Mouse (Mus musculus) kidney, embryonic 14.5 days (tissue): Measurements from ENCODE around the gene Olfr967. TPM values are rescaled to one million over a fixed set of nuclear protein-coding genes. Genes with fewer than 3 reads are reported as not detected.
A peak's percentile ranks its signal among the peaks of the same experiment; 100 is the strongest.
"Not testable (repeated sequence)": the region's sequence is repeated elsewhere in the genome, so short reads cannot be mapped to it uniquely, and the experiment has no call there.

Experiments
- ATAC-seq: fragments of 200-750 bp; cut with Nextera tagmentation; 2 replicates; pipeline ENCODE4 v1.8.0; 2017; ENCODE audit warnings: moderate number of reproducible peaks, mild to moderate bottlenecking, moderate TSS enrichment, moderate library complexity; ENCODE audit not compliant: low FRiP score, low TSS enrichment
- H3K27ac ChIP-seq: fragments of 300-500 bp; sonication (generic); 2 replicates; pipeline ENCODE4 v1.5.1; 2014; ENCODE audit warnings: low read depth, mild to moderate bottlenecking, low read length, moderate library complexity, mixed read lengths
- H3K27me3 ChIP-seq: fragments of 300-500 bp; sonication (generic); 2 replicates; pipeline ENCODE4 v1.6.1; 2014; ENCODE audit warnings: mild to moderate bottlenecking, low read length; ENCODE audit not compliant: control insufficient read depth, insufficient read depth
- H3K36me3 ChIP-seq: fragments of 300-500 bp; sonication (generic); 2 replicates; pipeline ENCODE4 v1.6.1; 2014; ENCODE audit warnings: low read length, mixed read lengths; ENCODE audit not compliant: control insufficient read depth, insufficient read depth
- H3K4me1 ChIP-seq: fragments of 300-500 bp; sonication (generic); 2 replicates; pipeline ENCODE4 v1.6.1; 2014; ENCODE audit warnings: low read length, mixed read lengths; ENCODE audit not compliant: control insufficient read depth, insufficient read depth
- H3K4me2 ChIP-seq: fragments of 300-500 bp; sonication (generic); replicated peaks from 2 replicates; pipeline ENCODE4 v1.6.1; 2014; ENCODE audit warnings: low read depth, mild to moderate bottlenecking, low read length
- H3K4me3 ChIP-seq: fragments of 300-500 bp; sonication (generic); 2 replicates; pipeline ENCODE4 v1.5.1; 2014; ENCODE audit warnings: mild to moderate bottlenecking, low read length
- H3K9ac ChIP-seq: fragments of 300-500 bp; sonication (generic); 2 replicates; pipeline ENCODE4 v1.6.1; 2014; ENCODE audit warnings: low read depth, mild to moderate bottlenecking, low read length, moderate library complexity
- H3K9me3 ChIP-seq: fragments of 300-500 bp; sonication (generic); 2 replicates; pipeline ENCODE4 v1.6.1; 2016; ENCODE audit warnings: low read length; ENCODE audit not compliant: control insufficient read depth
- WGBS: fragments of 180-500 bp; shearing (Covaris S2); extraction: QIAGEN DNeasy Blood & Tissue Kit; methylation state at CpG from one replicate; pipeline ENCODE4 v1.1.7; 2014; 5-methylcytosine and 5-hydroxymethylcytosine counted together
- polyA plus RNA-seq: library from polyadenylated mRNA; unstranded; fragments of >200 nt; fragmentation: Nextera tagmentation; extraction: Ambion mirVana; gene quantifications from 2 replicates; pipeline ENCODE4 v1.2.1, GENCODE M21; 2014

Gene Olfr967
- polyA plus RNA-seq: not detected in 2 replicates

DNA sequence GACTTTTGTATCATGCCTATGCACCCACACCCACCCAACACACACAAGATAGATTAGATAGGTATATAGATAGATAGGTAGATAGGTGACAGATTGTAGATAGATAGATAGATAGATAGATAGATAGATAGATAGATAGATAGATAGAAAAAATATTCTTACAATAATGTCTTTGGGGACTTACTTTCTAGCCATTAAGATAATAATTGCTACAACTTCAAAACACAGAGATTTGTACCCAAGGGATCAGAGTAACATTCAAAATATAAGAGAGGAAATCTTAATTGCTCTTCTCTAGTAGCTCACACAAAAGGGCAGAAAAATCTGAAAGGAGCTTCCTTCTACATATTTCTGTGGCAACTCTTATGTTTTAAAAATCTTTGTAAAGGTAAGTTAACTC is at the start of gene Olfr967:
Gene Olfr967 (plus strand): TSS at position 301 of the 400 bp plus-strand sequence.
- Histone ChIP-seq H3K9ac (no peak within 1 kb of the TSS), H3K4me1 (no peaks in the 10 kb centered on the region)

DNA sequence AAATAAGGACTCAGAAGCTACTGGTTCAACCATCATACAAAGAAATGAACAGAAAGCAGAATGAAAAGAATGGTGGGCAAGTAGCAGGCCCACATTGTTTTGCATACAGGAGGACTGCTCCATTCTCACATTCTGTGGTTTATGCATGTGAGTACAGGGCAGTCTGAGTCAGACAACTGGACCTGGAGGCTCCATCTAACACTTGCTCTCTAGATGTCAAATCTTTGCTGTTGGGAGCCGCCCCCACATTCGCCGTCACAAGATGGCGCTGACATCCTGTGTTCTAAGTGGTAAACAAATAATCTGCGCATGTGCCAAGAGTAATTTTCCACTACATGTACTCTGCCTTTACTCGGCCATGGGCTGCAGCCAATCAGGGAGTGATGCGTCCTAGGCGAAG is 44.9 kb upstream of the Olfr967 start:
- WGBS: 87% methylated on average over 6 of the region's 8 CpGs
- ATAC-seq, H3K36me3 ChIP-seq, H3K27me3 ChIP-seq, H3K9ac ChIP-seq, H3K4me3 ChIP-seq, H3K4me1 ChIP-seq, H3K9me3 ChIP-seq, H3K4me2 ChIP-seq, H3K27ac ChIP-seq: not testable (repeated sequence)

More for the DNA sequence above, at the start of gene Olfr967:
- Histone ChIP-seq H3K4me3 (no peak within 1 kb of the TSS), H3K4me2 (no peak within 1 kb of the TSS), H3K27me3 (no peaks in the 10 kb centered on the region), H3K9me3 (no peaks in the 10 kb centered on the region), H3K36me3 (no peaks in the 10 kb centered on the region), H3K27ac (no peak within 1 kb of the TSS)
- no peak for ATAC-seq

DNA sequence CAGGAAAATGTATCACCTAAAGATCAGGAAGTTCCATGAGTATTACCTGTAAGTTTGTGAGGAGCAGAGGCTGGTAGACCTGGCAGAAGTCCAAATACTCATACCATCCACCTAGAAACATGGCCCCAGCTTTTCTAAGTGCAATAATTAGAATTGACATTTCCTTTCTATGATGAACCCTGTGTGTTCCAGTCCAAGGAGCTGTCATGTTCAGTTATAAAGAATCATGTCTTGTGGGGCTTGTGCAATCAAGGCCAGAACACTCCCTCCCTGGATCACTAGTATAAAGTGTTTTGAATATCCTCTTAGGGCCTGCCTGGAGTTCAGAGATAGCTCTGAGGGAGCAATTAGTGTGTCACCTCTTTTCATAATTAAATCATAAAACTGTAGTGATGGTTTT is 39.0 kb upstream of the Olfr967 start, which contains the start of gene Olfr149:
Gene Olfr149 (minus strand): TSS at position 101 of the 400 bp plus-strand sequence.
- Histone ChIP-seq H3K36me3 (no peaks in the 10 kb centered on the region), H3K27ac (no peak within 1 kb of the TSS), H3K9me3 (no peaks in the 10 kb centered on the region), H3K4me2 (no peak within 1 kb of the TSS), H3K27me3 (no peaks in the 10 kb centered on the region), H3K4me3 (no peak within 1 kb of the TSS), H3K9ac (no peak within 1 kb of the TSS), H3K4me1 (no peaks in the 10 kb centered on the region)
- no peak for ATAC-seq

DNA sequence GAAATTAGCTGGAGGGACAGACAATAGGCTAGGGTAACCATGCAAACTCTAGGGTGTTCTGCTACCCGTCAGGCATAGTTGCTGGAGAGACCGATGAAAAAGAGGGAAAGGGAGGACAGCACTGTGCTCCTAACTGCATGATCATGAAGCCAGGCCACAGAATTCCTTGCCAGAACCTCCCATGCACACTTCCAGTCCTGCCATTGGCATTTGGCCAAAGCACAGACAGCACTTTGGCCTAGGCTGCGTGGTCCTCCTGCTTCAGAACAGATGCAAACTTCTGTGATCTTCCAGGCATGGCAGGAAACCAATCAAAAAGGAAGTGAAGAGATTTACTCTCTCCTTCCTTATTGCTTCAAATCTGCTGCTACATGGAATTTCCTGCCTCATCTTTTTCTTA is 37.1 kb upstream of the Olfr967 start:
- WGBS: 56% methylated on average over 3 of the region's 3 CpGs

DNA sequence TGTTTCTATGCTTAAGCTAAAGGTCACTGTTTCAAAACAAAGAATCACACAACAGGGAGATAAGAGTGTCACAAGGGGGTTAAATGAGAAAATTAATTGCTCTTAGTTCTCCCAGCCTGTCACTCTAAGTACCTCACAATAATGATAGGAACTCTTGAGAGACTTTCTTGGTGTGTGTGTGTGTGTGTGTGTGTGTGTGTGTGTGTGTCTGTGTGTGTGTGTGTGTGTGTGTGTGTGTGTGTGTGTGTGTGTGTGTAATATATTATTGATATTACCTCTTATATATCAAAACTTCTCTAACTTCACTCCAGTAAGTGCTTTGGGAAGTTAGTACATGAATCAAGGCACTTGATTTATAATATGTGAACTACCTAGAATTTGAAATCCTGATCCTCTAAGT is 35.0 kb upstream of the Olfr967 start, which contains the start of gene Olfr965:
Gene Olfr965 (plus strand): TSS at position 301 of the 400 bp plus-strand sequence.
- H3K4me2 ChIP-seq: no peak within 1 kb of the TSS
- H3K4me3 ChIP-seq: no peak within 1 kb of the TSS
- no peak within 1 kb of the TSS for H3K27ac ChIP-seq
- H3K4me1 ChIP-seq: no peaks in the 10 kb centered on the region
- no peaks in the 10 kb centered on the region for H3K27me3 ChIP-seq
- no peaks in the 10 kb centered on the region for H3K36me3 ChIP-seq
- no peak within 1 kb of the TSS for H3K9ac ChIP-seq
- ATAC-seq: no peak
- no peaks in the 10 kb centered on the region for H3K9me3 ChIP-seq

More for the DNA sequence above, 37.1 kb upstream of the Olfr967 start:
- Histone ChIP-seq H3K9me3 (no peaks in the 10 kb centered on the region), H3K9ac (no peak overlapping the region), H3K27ac (no peak overlapping the region), H3K4me2 (no peak overlapping the region), H3K4me3 (no peak overlapping the region), H3K4me1 (no peaks in the 10 kb centered on the region), H3K36me3 (no peaks in the 10 kb centered on the region), H3K27me3 (no peaks in the 10 kb centered on the region)
- ATAC-seq: peak; percentile 82; the same call in 1 of the 2 replicates

DNA sequence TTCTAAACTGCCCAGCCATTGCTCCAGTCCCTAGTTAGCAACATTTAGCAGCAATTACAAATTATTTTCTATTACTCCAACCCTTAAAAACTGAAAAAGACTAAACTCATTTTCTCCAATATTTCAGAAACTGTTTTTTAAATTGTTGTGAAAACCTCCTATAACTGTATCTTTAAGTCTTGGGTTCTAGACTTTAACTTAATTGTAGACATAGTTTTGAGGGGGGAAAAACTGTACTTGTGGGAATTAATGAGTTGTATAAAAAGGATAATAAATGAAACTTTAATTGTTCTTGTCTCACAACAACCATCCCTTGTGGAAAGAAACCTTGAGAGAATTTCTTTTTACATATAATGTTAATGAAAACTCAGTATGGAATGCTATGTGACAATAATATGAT is 15.4 kb upstream of the Olfr967 start, which contains the start of gene Olfr150:
Gene Olfr150 (plus strand): TSS at position 301 of the 400 bp plus-strand sequence.
- Histone ChIP-seq H3K4me1 (no peaks in the 10 kb centered on the region), H3K4me2 (no peak within 1 kb of the TSS), H3K27ac (no peak within 1 kb of the TSS), H3K4me3 (no peak within 1 kb of the TSS), H3K27me3 (no peaks in the 10 kb centered on the region), H3K9me3 (no peaks in the 10 kb centered on the region), H3K36me3 (no peaks in the 10 kb centered on the region), H3K9ac (no peak within 1 kb of the TSS)
- ATAC-seq: no peak

DNA sequence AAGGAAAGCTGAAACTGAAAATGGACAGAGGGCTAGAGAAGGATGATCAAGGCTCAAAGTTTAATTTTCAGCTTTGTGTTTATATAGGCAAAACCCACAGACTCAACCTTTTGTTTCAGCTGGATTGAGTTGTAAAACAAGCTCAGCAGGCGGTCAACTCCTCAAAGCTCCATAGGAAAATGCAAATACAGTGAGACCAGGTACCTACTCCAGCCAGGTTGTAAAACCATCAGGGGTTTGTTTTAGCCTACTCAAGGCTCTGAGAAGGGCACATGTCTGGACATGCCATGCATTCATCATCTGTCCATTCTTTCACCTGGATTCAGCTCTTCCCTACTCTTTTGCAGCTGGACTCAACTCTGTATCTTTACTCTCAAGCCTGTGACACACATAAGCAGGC is 5.3 kb upstream of the Olfr967 start:
- H3K4me2 ChIP-seq: no peak overlapping the region
- 92% methylated on average over 1 of the region's 1 CpGs for WGBS
- ATAC-seq: no peak

DNA sequence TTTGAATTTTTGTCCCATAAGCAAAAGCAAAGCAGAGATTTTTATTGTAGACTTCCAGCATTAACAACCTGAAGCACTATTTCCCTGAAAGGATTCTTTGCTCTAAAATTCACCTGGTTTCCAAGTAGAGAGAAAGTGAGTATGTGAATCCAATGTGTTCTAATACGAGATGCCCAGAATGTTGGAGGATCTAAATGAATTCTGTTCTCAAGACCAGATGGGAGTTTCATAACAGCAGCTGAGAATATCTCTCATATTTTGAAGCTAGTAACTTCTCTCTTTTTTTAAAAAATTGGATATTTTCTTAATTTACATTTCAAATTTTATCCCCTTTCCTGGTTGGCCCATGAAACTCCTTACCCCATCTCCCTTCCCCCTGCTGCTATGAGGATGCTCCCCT is 379 bp downstream of the Olfr967 start:
- H3K9ac ChIP-seq: no peak overlapping the region
- H3K36me3 ChIP-seq: no peaks in the 10 kb centered on the region
- ATAC-seq: no peak
- H3K9me3 ChIP-seq: no peaks in the 10 kb centered on the region
- no peak overlapping the region for H3K4me2 ChIP-seq
- H3K27me3 ChIP-seq: no peaks in the 10 kb centered on the region
- 87% methylated on average over 1 of the region's 1 CpGs for WGBS
- no peak overlapping the region for H3K27ac ChIP-seq
- no peak overlapping the region for H3K4me3 ChIP-seq
- H3K4me1 ChIP-seq: no peaks in the 10 kb centered on the region

More for the DNA sequence above, 5.3 kb upstream of the Olfr967 start:
- Histone ChIP-seq H3K9me3 (no peaks in the 10 kb centered on the region), H3K36me3 (no peaks in the 10 kb centered on the region), H3K4me3 (no peak overlapping the region), H3K9ac (no peak overlapping the region), H3K27me3 (no peaks in the 10 kb centered on the region), H3K4me1 (no peaks in the 10 kb centered on the region), H3K27ac (no peak overlapping the region)

DNA sequence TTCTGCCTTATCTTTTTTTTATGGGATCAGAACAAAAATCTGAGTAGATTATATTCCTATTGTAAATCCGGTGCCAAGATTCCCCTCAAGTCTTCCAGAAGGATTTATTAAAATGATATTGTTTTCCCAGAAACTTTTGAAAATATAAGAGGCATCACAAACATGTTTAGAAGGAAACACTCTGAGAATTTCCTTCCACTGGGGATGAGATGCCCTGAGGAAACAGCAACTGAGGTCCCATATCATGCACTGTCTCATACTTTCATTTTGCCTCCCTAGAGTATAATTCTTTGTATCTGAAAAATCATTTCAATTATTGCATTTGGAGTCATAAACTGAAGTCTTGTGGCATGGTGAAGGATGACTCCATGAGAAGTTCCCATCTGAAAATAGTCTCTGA is 37.1 kb downstream of the Olfr967 start, which contains the start of gene Olfr968:
Gene Olfr968 (minus strand): TSS at position 101 of the 400 bp plus-strand sequence.
- Histone ChIP-seq H3K36me3 (no peaks in the 10 kb centered on the region), H3K4me3 (no peak within 1 kb of the TSS), H3K4me2 (no peak within 1 kb of the TSS), H3K9ac (no peak within 1 kb of the TSS), H3K9me3 (no peaks in the 10 kb centered on the region), H3K27ac (no peak within 1 kb of the TSS), H3K4me1 (no peaks in the 10 kb centered on the region), H3K27me3 (no peaks in the 10 kb centered on the region)
- WGBS: 88% methylated on average over 1 of the region's 1 CpGs
- ATAC-seq: no peak
